Mouse (Mus musculus) forebrain, embryonic 15.5 days (tissue): ENCODE results near the gene Apoc3. TPM values are rescaled to one million over a fixed set of nuclear protein-coding genes. Genes with fewer than 3 reads are reported as not detected.
A peak's percentile ranks its signal among the peaks of the same experiment; 100 is the strongest.

Experiments
- ATAC-seq: fragments of 200-750 bp; cut with Nextera tagmentation; replicated peaks from 2 replicates; pipeline ENCODE4 v1.8.0; 2017; ENCODE audit warnings: mild to moderate bottlenecking, moderate TSS enrichment, moderate library complexity
- H3K27ac ChIP-seq: fragments of 300-500 bp; sonication (generic); replicated peaks from 2 replicates; pipeline ENCODE4 v1.5.1; 2015; ENCODE audit warnings: mild to moderate bottlenecking, inconsistent platforms
- H3K27me3 ChIP-seq: fragments of 300-500 bp; sonication (generic); 2 replicates; pipeline ENCODE4 v1.6.1; 2015; ENCODE audit warnings: inconsistent platforms
- H3K36me3 ChIP-seq: fragments of 300-500 bp; sonication (generic); 2 replicates; pipeline ENCODE4 v1.6.1; 2015; ENCODE audit warnings: mild to moderate bottlenecking, inconsistent platforms
- H3K4me1 ChIP-seq: fragments of 300-500 bp; sonication (generic); 2 replicates; pipeline ENCODE4 v1.6.1; 2015; ENCODE audit warnings: inconsistent platforms
- H3K4me2 ChIP-seq: fragments of 300-500 bp; sonication (generic); replicated peaks from 2 replicates; pipeline ENCODE4 v1.6.1; 2015; ENCODE audit warnings: mild to moderate bottlenecking, inconsistent platforms
- H3K4me3 ChIP-seq: fragments of 300-500 bp; sonication (generic); 2 replicates; pipeline ENCODE4 v1.5.1; 2015; ENCODE audit warnings: mild to moderate bottlenecking, inconsistent platforms
- H3K9ac ChIP-seq: fragments of 300-500 bp; sonication (generic); replicated peaks from 2 replicates; pipeline ENCODE4 v1.6.1; 2015; ENCODE audit warnings: mild to moderate bottlenecking, inconsistent platforms
- H3K9me3 ChIP-seq: fragments of 300-500 bp; sonication (generic); 2 replicates; pipeline ENCODE4 v1.6.1; 2016; ENCODE audit warnings: inconsistent platforms
- WGBS: fragments of 180-500 bp; shearing (Covaris S2); methylation state at CpG from one replicate; pipeline ENCODE4 v1.1.7; 2015; ENCODE audit warnings: mixed read lengths; 5-methylcytosine and 5-hydroxymethylcytosine counted together
- polyA plus RNA-seq: library from polyadenylated mRNA; unstranded; fragments of >200 nt; fragmentation: Nextera tagmentation; extraction: Ambion mirVana; gene quantifications from 2 replicates; pipeline ENCODE4 v1.2.1, GENCODE M21; 2015

Gene Apoc3
- not detected in 2 replicates for polyA plus RNA-seq

DNA sequence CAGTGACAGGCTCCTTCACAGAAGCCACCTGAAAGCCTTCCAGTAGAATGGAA lies at the start of gene Apoc3:
Gene Apoc3, minus strand, starts transcription at position 41 of the 53 bp plus-strand sequence.
- Histone ChIP-seq H3K36me3 (no peaks in the 10 kb centered on the region), H3K27ac (no peak within 1 kb of the TSS), H3K9ac (no peak within 1 kb of the TSS), H3K9me3 (no peaks in the 10 kb centered on the region), H3K4me1 (peaks cover 2% of the 10 kb centered on the region), H3K4me2 (no peak within 1 kb of the TSS), H3K27me3 (no peaks in the 10 kb centered on the region), H3K4me3 (no peak within 1 kb of the TSS)
- no peak for ATAC-seq

DNA sequence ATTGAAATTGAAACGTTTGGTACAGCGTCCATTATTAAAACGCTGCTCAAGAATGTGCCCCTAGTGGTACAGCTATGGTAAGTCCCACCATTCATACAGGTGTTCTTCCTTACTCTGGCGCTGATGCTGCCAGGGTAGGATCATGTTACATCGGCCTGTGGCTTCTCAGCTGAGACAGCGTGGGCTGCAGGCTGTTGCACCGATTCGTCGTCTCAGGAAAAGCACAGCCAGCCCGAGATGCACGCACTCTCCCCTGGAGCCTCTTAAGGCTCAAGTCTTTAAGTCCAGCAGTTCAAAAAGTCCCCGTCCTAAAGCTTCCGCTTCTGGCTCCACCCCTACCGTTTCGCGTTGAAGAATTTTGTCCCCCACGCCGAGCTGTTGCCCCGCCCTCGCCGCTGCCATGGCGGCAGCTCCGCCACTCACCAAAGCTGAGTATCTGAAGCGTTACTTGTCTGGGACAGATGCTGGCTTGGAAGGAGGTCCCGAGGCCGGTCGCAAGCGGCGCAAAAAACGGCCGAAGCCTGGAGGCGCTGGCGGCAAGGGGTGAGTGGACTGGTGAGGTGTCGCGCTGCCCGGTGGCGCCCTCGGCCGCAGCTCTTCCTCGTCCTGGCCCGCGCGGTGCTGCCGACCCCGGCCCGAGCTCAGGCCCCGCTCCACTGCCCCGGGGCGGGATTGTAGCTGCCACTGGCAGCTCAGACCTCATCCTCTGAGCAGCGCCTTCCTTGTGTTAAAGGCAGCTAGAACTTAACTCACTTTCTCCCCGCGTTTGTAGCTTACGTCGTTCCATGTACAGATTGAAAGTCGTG lies 47.4 kb upstream of the Apoc3 start, which contains the start of gene Bud13:
Gene Bud13, plus strand, starts transcription at position 378 of the 806 bp plus-strand sequence.
- H3K36me3 ChIP-seq = peaks cover 42% of the 10 kb centered on the region

DNA sequence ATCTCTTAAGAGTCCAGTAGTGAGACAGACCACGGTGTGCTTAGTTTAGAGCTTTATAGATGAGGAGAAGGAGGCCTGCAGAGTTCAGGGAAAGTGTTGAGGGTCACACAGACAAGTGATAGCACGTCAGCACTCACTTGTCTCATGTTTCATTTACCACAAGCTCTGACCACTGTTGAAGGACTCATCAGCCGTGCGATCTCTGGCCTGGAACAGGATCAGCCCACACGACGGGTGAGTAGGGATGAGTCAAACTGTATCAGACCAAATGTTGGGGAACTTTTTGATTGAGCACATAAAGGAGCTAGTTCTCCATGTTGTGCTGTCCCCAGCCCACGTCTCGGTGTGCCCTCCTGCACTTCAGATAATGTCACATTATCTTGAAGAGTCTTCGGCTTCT lies 39.1 kb upstream of the Apoc3 start:
- 91% methylated on average over 9 of the region's 9 CpGs for WGBS
- peaks cover 40% of the 10 kb centered on the region for H3K36me3 ChIP-seq
- no peaks in the 10 kb centered on the region for H3K9me3 ChIP-seq
- H3K4me2 ChIP-seq = no peak overlapping the region
- no peak overlapping the region for H3K9ac ChIP-seq
- no peak for ATAC-seq
- no peak overlapping the region for H3K27ac ChIP-seq
- no peak overlapping the region for H3K4me3 ChIP-seq
- H3K27me3 ChIP-seq = peaks cover 11% of the 10 kb centered on the region; the same call in 1 of the 2 replicates
- H3K4me1 ChIP-seq = peaks cover 14% of the 10 kb centered on the region

More for the DNA sequence above, 47.4 kb upstream of the Apoc3 start, which contains the start of gene Bud13:
- H3K9ac ChIP-seq = peak within 1 kb of the TSS; percentile 96
- H3K4me3 ChIP-seq = peak within 1 kb of the TSS; percentile 99
- H3K27ac ChIP-seq = peak within 1 kb of the TSS; percentile 78
- H3K4me2 ChIP-seq = peak within 1 kb of the TSS; percentile 66
- no peaks in the 10 kb centered on the region for H3K9me3 ChIP-seq
- peak; percentile 92 for ATAC-seq
- under 1% methylated on average over 55 of the region's 55 CpGs for WGBS
- H3K27me3 ChIP-seq = no peaks in the 10 kb centered on the region
- H3K4me1 ChIP-seq = peaks cover 14% of the 10 kb centered on the region

DNA sequence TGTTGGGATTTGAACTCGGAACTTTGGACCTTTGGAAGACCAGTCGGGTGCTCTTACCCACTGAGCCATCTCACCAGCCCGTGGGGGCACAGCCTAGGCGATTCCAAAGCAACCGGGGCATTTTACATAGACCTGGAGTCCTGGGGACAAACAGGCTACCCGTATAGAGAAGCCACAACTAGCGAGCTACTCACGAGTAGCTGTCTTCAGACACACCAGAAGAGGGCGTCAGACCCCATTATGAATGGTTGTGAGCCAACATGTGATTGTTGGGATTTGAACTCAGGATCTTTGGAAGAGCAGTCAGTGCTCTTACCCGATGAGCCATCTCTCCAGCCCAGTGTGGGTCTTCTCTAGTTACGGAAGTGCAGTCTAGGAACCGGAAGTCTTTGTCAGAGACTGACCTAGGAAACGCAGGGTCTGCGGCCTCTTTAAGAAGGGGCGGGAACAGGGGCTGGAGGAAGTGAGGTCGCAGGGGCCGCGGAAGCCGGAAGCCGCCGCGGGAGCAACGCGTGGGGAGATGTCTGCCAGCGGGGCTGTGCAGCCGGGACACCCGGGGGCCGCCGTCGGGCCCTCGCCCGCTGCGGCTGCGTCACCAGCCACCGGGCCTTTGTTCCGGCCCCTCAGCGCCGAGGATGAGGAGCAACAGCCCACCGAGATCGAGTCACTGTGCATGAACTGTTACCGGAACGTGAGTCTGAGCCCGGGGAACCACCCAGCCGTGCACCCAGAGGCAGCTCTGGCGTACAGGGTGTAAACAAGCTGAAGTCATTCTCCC lies 37.4 kb upstream of the Apoc3 start, which contains the start of gene Zpr1:
Gene Zpr1, plus strand, starts transcription at position 388 of the 778 bp plus-strand sequence.
- WGBS = 4% methylated on average over 45 of the region's 45 CpGs
- peak; percentile 97 for ATAC-seq
- H3K27ac ChIP-seq = peak within 1 kb of the TSS; percentile 74

DNA sequence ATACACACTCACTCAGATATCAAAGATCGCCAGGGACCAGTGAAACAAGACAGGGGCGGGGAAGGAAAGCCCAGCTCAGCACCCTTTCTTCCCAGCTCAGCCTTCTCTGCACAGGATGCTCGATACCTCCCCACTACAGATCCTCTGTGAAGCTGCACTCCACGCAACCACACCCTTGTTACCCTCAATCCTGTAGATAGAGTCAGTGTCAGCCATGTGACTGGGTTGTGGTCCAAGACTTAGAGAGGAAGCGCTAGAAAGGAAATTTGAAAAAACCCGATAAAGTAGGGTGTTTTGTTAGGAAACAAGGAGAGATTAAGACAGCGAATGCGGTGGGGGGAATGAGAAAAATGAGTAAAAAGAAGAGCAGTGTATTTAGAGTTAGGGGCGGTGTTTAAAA lies 36.6 kb upstream of the Apoc3 start:
- Histone ChIP-seq H3K9me3 (no peaks in the 10 kb centered on the region), H3K27ac (no peak overlapping the region)

More for the DNA sequence above, 37.4 kb upstream of the Apoc3 start, which contains the start of gene Zpr1:
- H3K4me1 ChIP-seq = peaks cover 14% of the 10 kb centered on the region
- H3K9me3 ChIP-seq = no peaks in the 10 kb centered on the region
- H3K9ac ChIP-seq = peak within 1 kb of the TSS; percentile 63
- H3K4me2 ChIP-seq = peak within 1 kb of the TSS; percentile 85
- H3K36me3 ChIP-seq = peaks cover 31% of the 10 kb centered on the region
- H3K27me3 ChIP-seq = peaks cover 13% of the 10 kb centered on the region; the same call in 1 of the 2 replicates
- peak within 1 kb of the TSS; percentile 72 for H3K4me3 ChIP-seq

DNA sequence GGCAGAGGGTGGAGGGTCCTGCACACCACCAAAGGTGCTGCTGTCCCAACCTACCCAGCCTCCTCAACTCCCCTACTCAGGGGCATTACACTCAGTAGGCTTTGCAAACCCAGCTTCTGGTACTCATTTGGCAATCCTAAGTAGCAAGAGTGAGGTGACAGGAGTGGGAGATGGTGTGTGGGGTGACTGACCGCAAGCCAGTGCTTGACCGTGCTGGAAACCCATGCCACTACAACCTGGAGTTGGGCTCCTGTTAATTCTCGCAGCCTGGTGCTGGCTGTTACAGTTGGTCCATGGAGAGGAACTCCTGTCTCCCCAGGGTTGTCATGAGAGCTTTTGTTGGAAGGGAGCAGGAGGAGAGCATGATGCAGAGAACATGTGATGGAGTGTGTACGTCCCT lies 35.3 kb upstream of the Apoc3 start:
- no peak overlapping the region for H3K27ac ChIP-seq
- H3K9me3 ChIP-seq = no peaks in the 10 kb centered on the region
- peaks cover 14% of the 10 kb centered on the region for H3K4me1 ChIP-seq
- no peak overlapping the region for H3K9ac ChIP-seq
- no peak for ATAC-seq
- 95% methylated on average over 4 of the region's 4 CpGs for WGBS
- H3K4me3 ChIP-seq = no peak overlapping the region
- H3K27me3 ChIP-seq = peaks cover 13% of the 10 kb centered on the region; the same call in 1 of the 2 replicates
- peaks cover 10% of the 10 kb centered on the region for H3K36me3 ChIP-seq
- H3K4me2 ChIP-seq = no peak overlapping the region

More for the DNA sequence above, 36.6 kb upstream of the Apoc3 start:
- ATAC-seq = no peak
- Histone ChIP-seq H3K9ac (no peak overlapping the region), H3K4me3 (no peak overlapping the region), H3K36me3 (peaks cover 23% of the 10 kb centered on the region), H3K4me1 (peaks cover 14% of the 10 kb centered on the region), H3K4me2 (peak overlapping the region; percentile 85; the same call in 1 of the 2 replicates), H3K27me3 (peaks cover 13% of the 10 kb centered on the region; the same call in 1 of the 2 replicates)
- WGBS = 87% methylated on average over 9 of the region's 9 CpGs

DNA sequence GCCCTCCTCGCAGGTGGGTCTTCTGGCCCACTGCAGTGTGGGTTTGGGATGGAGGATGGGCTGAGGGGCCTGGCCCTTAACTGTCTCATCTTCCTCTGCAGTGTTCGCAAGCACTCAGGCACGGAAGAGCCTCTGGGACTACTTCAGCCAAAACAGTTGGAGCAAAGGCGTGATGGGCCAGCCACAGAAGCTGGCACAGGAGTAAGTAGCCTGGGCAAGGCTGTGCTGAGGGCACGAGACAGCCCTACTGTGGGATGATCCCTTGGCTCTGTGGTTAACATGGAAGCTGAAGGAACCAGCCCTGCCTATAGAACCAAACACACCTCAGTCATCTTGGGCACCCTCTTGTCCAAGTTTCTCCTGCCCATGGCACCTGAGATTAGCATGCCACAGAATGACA lies 33.7 kb upstream of the Apoc3 start:
- H3K27me3 ChIP-seq = peaks cover 13% of the 10 kb centered on the region; the same call in 1 of the 2 replicates
- no peak overlapping the region for H3K27ac ChIP-seq
- H3K36me3 ChIP-seq = no peaks in the 10 kb centered on the region
- no peak overlapping the region for H3K4me3 ChIP-seq
- no peak overlapping the region for H3K4me2 ChIP-seq
- H3K9ac ChIP-seq = no peak overlapping the region
- no peak for ATAC-seq
- H3K4me1 ChIP-seq = peaks cover 11% of the 10 kb centered on the region
- 85% methylated on average over 5 of the region's 5 CpGs for WGBS
- no peaks in the 10 kb centered on the region for H3K9me3 ChIP-seq

DNA sequence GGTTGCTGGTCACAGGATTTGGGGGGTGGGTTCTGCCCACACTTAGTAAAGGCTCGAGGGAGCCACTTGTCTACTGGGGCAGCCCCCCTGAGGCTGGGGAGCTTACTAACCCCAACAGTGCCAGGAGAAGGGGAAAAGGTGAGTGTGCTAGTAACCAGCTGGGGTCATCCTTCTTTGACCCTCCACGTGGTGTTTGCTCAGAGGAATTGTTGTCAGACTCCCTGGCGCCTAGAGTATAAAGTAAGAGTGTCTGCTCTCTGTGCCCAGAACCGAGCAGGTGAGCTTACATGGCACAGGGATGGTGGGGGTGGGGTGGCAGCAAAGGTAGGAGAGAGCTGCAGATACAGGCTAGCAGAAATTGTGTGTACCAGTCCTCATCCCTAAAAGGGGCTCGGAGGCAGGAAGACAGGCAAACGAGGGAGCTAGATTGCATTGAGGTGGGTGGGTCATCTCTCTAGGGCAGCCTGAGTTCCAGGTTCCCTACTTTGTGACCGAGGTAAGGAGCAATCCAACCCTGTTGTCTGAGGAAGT lies 33.0 kb upstream of the Apoc3 start, which contains the start of gene Apoa5:
Gene Apoa5, plus strand, starts transcription at position 291 of the 531 bp plus-strand sequence.
- ATAC-seq = no peak
- peaks cover 13% of the 10 kb centered on the region; the same call in 1 of the 2 replicates for H3K27me3 ChIP-seq
- no peaks in the 10 kb centered on the region for H3K36me3 ChIP-seq
- no peak within 1 kb of the TSS for H3K27ac ChIP-seq
- no peak within 1 kb of the TSS for H3K9ac ChIP-seq
- H3K4me1 ChIP-seq = peaks cover 3% of the 10 kb centered on the region
- 56% methylated on average over 7 of the region's 7 CpGs for WGBS
- H3K4me2 ChIP-seq = no peak within 1 kb of the TSS
- no peaks in the 10 kb centered on the region for H3K9me3 ChIP-seq
- no peak within 1 kb of the TSS for H3K4me3 ChIP-seq

DNA sequence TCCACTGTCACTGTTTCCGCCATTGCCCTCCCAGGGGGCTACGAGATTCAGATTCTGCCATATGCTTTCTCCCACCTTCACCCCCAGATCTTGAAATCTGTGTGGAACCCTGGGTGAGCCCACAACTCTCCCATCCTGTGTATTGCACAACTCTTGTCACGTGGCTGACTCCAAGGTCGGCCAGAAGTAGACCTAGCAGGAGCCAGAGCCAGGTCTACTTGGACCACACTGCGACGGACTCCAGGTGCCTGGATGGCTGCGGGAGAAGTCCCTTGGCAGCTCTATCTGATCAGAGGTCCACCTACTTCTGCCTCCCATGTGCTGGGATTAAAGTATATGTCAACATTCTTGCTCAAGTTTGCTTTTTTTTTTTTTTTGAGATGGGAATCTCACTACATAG lies 25.7 kb upstream of the Apoc3 start:
- no peaks in the 10 kb centered on the region for H3K4me1 ChIP-seq
- H3K27me3 ChIP-seq = no peaks in the 10 kb centered on the region
- no peak overlapping the region for H3K27ac ChIP-seq
- no peak overlapping the region for H3K4me2 ChIP-seq
- no peaks in the 10 kb centered on the region for H3K9me3 ChIP-seq
- H3K9ac ChIP-seq = no peak overlapping the region
- no peaks in the 10 kb centered on the region for H3K36me3 ChIP-seq
- 85% methylated on average over 7 of the region's 7 CpGs for WGBS
- no peak for ATAC-seq
- no peak overlapping the region for H3K4me3 ChIP-seq

DNA sequence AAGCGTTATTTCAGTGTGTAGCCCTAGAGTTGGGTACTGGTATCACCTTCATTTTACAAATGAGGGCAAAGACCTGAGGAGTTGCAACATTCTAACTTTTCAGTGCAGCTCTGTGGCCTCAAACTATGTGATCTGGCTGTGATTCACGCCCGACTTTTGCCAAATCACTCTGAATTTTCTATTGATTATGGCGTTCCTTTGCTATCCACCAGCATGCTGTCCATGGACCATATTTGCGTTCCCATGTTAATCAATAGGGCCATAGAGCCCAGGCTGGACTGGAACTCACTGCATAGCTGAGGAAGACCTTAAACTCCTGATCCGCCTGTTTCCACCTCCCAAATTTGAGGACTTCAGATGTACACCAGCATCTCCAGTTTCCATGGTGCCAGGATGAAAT lies 23.7 kb upstream of the Apoc3 start:
- Histone ChIP-seq H3K4me3 (no peak overlapping the region), H3K9me3 (no peaks in the 10 kb centered on the region), H3K4me1 (no peaks in the 10 kb centered on the region), H3K36me3 (no peaks in the 10 kb centered on the region), H3K4me2 (no peak overlapping the region), H3K27me3 (no peaks in the 10 kb centered on the region), H3K27ac (no peak overlapping the region), H3K9ac (no peak overlapping the region)
- WGBS = 91% methylated on average over 6 of the region's 6 CpGs
- ATAC-seq = no peak

DNA sequence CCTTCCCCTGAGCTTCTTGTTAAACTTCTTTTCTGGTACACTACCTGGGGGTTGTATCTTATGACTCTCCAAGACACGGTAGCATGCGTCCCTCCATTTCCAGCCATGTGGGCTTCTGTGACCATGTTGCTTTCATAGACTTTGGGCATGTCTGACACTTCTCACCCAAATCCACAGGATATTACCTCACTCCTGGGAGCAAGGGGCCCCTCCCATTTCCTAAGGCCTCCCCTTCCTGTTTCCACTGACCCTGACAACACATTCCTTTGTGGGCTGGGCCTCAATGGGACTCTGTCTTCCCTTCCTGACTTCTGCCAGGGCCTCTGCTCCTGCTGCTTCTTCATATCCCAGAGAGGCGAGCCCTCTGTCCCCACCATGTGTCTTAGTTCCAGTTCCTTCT lies 22.1 kb upstream of the Apoc3 start:
- Histone ChIP-seq H3K9ac (no peak overlapping the region), H3K4me2 (no peak overlapping the region), H3K27ac (no peak overlapping the region), H3K36me3 (no peaks in the 10 kb centered on the region), H3K27me3 (no peaks in the 10 kb centered on the region), H3K4me1 (no peaks in the 10 kb centered on the region), H3K4me3 (no peak overlapping the region), H3K9me3 (no peaks in the 10 kb centered on the region)
- ATAC-seq = no peak
- 89% methylated on average over 3 of the region's 3 CpGs for WGBS
